Mouse (Mus musculus): ENCODE measurements at regions not wholly inside any gene's neighbourhood (a gene's known extent, or its start where the extent isn't known, plus 50 kb on each side); places are given as distances from the start of the nearest gene placed in this dataset.

- in situ Hi-C loops (cut with MboI; ENCODE audit: low pct_unique_long_range_greater_than_20kb in 1 of 2, low sequenced_read_pairs in 2 of 2, unreplicated experiment in 1 of 2): no loop called here
Measured at GRCm38 (mm10) chr5:39856616-39857156, 101.4 kb upstream of the Hs3st1 start.

GRCm38 (mm10) chr5:39855685-39856615 lies 100.7 kb upstream of the Hs3st1 start:
- in situ Hi-C loops (cut with MboI; ENCODE audit: low pct_unique_long_range_greater_than_20kb in 1 of 2, low sequenced_read_pairs in 2 of 2, unreplicated experiment in 1 of 2): no loop called here

- in situ Hi-C loops (cut with MboI; ENCODE audit: low pct_unique_long_range_greater_than_20kb in 1 of 2, low sequenced_read_pairs in 2 of 2, unreplicated experiment in 1 of 2): no loop called here
Measured at GRCm38 (mm10) chr5:39847187-39847586, 91.9 kb upstream of the Hs3st1 start.

GRCm38 (mm10) chr5:39841186-39841585 lies 85.9 kb upstream of the Hs3st1 start:
- in situ Hi-C loops (cut with MboI; ENCODE audit: low pct_unique_long_range_greater_than_20kb in 1 of 2, low sequenced_read_pairs in 2 of 2, unreplicated experiment in 1 of 2): no loop called here

- in situ Hi-C loops (cut with MboI; ENCODE audit: low pct_unique_long_range_greater_than_20kb in 1 of 2, low sequenced_read_pairs in 2 of 2, unreplicated experiment in 1 of 2): no loop called here
Measured at GRCm38 (mm10) chr5:39840576-39840975, 85.3 kb upstream of the Hs3st1 start.

GRCm38 (mm10) chr5:39832565-39832964 lies 77.3 kb upstream of the Hs3st1 start:
- in situ Hi-C loops (cut with MboI; ENCODE audit: low pct_unique_long_range_greater_than_20kb in 1 of 2, low sequenced_read_pairs in 2 of 2, unreplicated experiment in 1 of 2): no loop called here

GRCm38 (mm10) chr5:39824680-39825079 lies 69.4 kb upstream of the Hs3st1 start:
- in situ Hi-C loops (cut with MboI; ENCODE audit: low pct_unique_long_range_greater_than_20kb in 1 of 2, low sequenced_read_pairs in 2 of 2, unreplicated experiment in 1 of 2): no loop called here

- in situ Hi-C loops (cut with MboI; ENCODE audit: low pct_unique_long_range_greater_than_20kb in 1 of 2, low sequenced_read_pairs in 2 of 2, unreplicated experiment in 1 of 2): no loop called here
Measured at GRCm38 (mm10) chr5:39806643-39807042, 51.4 kb upstream of the Hs3st1 start.

Measured in mouse embryonic stem cell (cell line).